Mouse (Mus musculus): ENCODE results near the gene Rbm47. TPM values are rescaled to one million over a fixed set of nuclear protein-coding genes. Genes with fewer than 3 reads are reported as not detected.
A peak's percentile ranks its signal among the peaks of the same experiment; 100 is the strongest.
"Not testable (repeated sequence)": the region's sequence is repeated elsewhere in the genome, so short reads cannot be mapped to it uniquely, and the experiment has no call there.

Gene Rbm47
- polyA plus RNA-seq, 1 experiment from 2014 or later, result 45.6 TPM

- no peak within 1 kb of the TSS for H3K9ac ChIP-seq (ENCODE audit: low read depth, low read length)
- no peaks in the 10 kb centered on the region for H3K27me3 ChIP-seq (ENCODE audit: control insufficient read depth, insufficient read depth, low read length)
- peak within 1 kb of the TSS; percentile 6; the same call in 1 of the 2 replicates for H3K27ac ChIP-seq (ENCODE audit: low read depth, low read length)
- no peaks in the 10 kb centered on the region for H3K36me3 ChIP-seq (ENCODE audit: control insufficient read depth, insufficient read depth, low read length)
- peaks cover 7% of the 10 kb centered on the region for H3K4me1 ChIP-seq (ENCODE audit: control insufficient read depth, insufficient read depth, low read length)
- no peaks in the 10 kb centered on the region for H3K9me3 ChIP-seq (ENCODE audit: control insufficient read depth, low read length)
- no peak within 1 kb of the TSS for H3K4me3 ChIP-seq (ENCODE audit: low read length)
- no peak for ATAC-seq (ENCODE audit: low FRiP score, low TSS enrichment)
- WGBS, result 68% methylated on average over 14 of the region's 14 CpGs
- H3K4me2 ChIP-seq (replicated peaks; ENCODE audit: low read depth, low read length), result no peak within 1 kb of the TSS
These were observed 168.6 kb downstream of the Rbm47 start, which contains the start of gene 9130230L23Rik for GRCm38 (mm10) chr5:66004134-66004925. TSS of gene 9130230L23Rik (minus strand) at chr5:66004285.

- Histone ChIP-seq H3K36me3 (ENCODE audit: control insufficient read depth, insufficient read depth, low read length) (no peaks in the 10 kb centered on the region), H3K4me2 (replicated peaks; ENCODE audit: low read depth, low read length) (no peak overlapping the region), H3K4me1 (ENCODE audit: control insufficient read depth, insufficient read depth, low read length) (peaks cover 7% of the 10 kb centered on the region), H3K27me3 (ENCODE audit: control insufficient read depth, insufficient read depth, low read length) (no peaks in the 10 kb centered on the region), H3K9ac (ENCODE audit: low read depth, low read length) (no peak overlapping the region), H3K27ac (ENCODE audit: low read depth, low read length) (peak overlapping the region; percentile 79; the same call in 1 of the 2 replicates), H3K9me3 (ENCODE audit: control insufficient read depth, low read length) (no peaks in the 10 kb centered on the region), H3K4me3 (ENCODE audit: low read length) (no peak overlapping the region)
- no peak for ATAC-seq (ENCODE audit: low FRiP score, low TSS enrichment)
- WGBS, result 63% methylated on average over 5 of the region's 5 CpGs
These were observed 171.7 kb downstream of the Rbm47 start for GRCm38 (mm10) chr5:66001232-66001631.

- Histone ChIP-seq H3K27ac (ENCODE audit: low read depth, low read length) (peak overlapping the region; percentile 79), H3K9me3 (ENCODE audit: control insufficient read depth, low read length) (no peaks in the 10 kb centered on the region), H3K4me3 (ENCODE audit: low read length) (no peak overlapping the region), H3K27me3 (ENCODE audit: control insufficient read depth, insufficient read depth, low read length) (no peaks in the 10 kb centered on the region), H3K4me2 (replicated peaks; ENCODE audit: low read depth, low read length) (no peak overlapping the region), H3K36me3 (ENCODE audit: control insufficient read depth, insufficient read depth, low read length) (no peaks in the 10 kb centered on the region), H3K4me1 (ENCODE audit: control insufficient read depth, insufficient read depth, low read length) (peaks cover 7% of the 10 kb centered on the region), H3K9ac (ENCODE audit: low read depth, low read length) (no peak overlapping the region)
- 12% methylated on average over 6 of the region's 6 CpGs for WGBS
- ATAC-seq (ENCODE audit: low FRiP score, low TSS enrichment), result peak; percentile 79
These were observed 172.3 kb downstream of the Rbm47 start for GRCm38 (mm10) chr5:66000567-66001125.

DNA sequence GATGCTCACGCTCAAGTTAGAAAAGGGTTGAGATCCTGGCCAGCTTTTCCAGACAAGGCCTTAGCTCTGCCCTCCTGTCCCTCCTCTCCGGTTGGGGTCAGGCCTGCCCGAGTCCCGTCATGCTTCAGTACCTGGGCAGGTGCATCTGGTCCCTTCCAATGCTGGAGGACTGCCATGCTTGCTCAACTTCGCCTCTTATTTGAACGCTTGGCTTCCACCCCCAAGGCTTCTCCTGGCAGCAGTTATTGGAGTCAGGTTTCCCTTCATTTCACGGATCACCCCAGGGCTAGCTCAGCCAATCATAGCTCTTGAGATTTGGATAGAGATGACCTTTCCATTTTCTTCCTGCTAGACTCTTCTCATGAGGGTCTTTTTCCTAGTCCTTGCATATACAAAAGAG, 172.8 kb downstream of the Rbm47 start:
- 34% methylated on average over 7 of the region's 7 CpGs for WGBS
- H3K9ac ChIP-seq (ENCODE audit: low read depth, low read length), result no peak overlapping the region
- no peak overlapping the region for H3K4me2 ChIP-seq (replicated peaks; ENCODE audit: low read depth, low read length)
- H3K27me3 ChIP-seq (ENCODE audit: control insufficient read depth, insufficient read depth, low read length), result no peaks in the 10 kb centered on the region
- H3K27ac ChIP-seq (ENCODE audit: low read depth, low read length), result peak overlapping the region; percentile 79
- no peaks in the 10 kb centered on the region for H3K36me3 ChIP-seq (ENCODE audit: control insufficient read depth, insufficient read depth, low read length)
- peaks cover 7% of the 10 kb centered on the region for H3K4me1 ChIP-seq (ENCODE audit: control insufficient read depth, insufficient read depth, low read length)
- peak; percentile 78 for ATAC-seq (ENCODE audit: low FRiP score, low TSS enrichment)
- H3K9me3 ChIP-seq (ENCODE audit: control insufficient read depth, low read length), result no peaks in the 10 kb centered on the region
- no peak overlapping the region for H3K4me3 ChIP-seq (ENCODE audit: low read length)

GRCm38 (mm10) chr5:65999106-65999505, 173.8 kb downstream of the Rbm47 start:
- Histone ChIP-seq H3K27me3 (ENCODE audit: control insufficient read depth, insufficient read depth, low read length) (no peaks in the 10 kb centered on the region), H3K9ac (ENCODE audit: low read depth, low read length) (no peak overlapping the region), H3K4me1 (ENCODE audit: control insufficient read depth, insufficient read depth, low read length) (peaks cover 7% of the 10 kb centered on the region), H3K36me3 (ENCODE audit: control insufficient read depth, insufficient read depth, low read length) (no peaks in the 10 kb centered on the region), H3K27ac (ENCODE audit: low read depth, low read length) (no peak overlapping the region), H3K4me2 (replicated peaks; ENCODE audit: low read depth, low read length) (no peak overlapping the region), H3K4me3 (ENCODE audit: low read length) (no peak overlapping the region), H3K9me3 (ENCODE audit: control insufficient read depth, low read length) (no peaks in the 10 kb centered on the region)
- ATAC-seq (ENCODE audit: low FRiP score, low TSS enrichment), result no peak
- 82% methylated on average over 7 of the region's 7 CpGs for WGBS

DNA sequence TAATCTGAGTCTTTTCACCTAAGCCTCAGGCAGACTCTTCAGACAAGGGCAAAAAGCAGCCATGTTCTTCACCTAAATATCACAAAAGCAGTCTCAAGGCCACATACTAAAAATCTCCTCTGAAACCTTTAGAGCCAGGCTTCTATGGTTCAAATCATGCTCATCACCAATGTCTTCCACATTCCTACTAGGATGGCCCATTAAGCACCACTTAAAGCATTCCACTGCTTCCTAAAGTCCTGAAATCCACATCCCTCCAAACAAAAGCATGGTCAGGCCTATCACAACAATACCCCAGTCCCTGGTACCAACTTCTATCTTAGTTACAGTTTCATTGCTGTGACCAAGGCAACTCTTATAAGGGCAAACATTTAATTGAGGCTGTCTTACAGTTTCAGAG, 175.1 kb downstream of the Rbm47 start:
- Histone ChIP-seq H3K27ac (ENCODE audit: low read depth, low read length) (no peak overlapping the region), H3K27me3 (ENCODE audit: control insufficient read depth, insufficient read depth, low read length) (no peaks in the 10 kb centered on the region), H3K4me2 (replicated peaks; ENCODE audit: low read depth, low read length) (no peak overlapping the region), H3K4me1 (ENCODE audit: control insufficient read depth, insufficient read depth, low read length) (peaks cover 7% of the 10 kb centered on the region), H3K9me3 (ENCODE audit: control insufficient read depth, low read length) (no peaks in the 10 kb centered on the region), H3K9ac (ENCODE audit: low read depth, low read length) (no peak overlapping the region), H3K4me3 (ENCODE audit: low read length) (no peak overlapping the region), H3K36me3 (ENCODE audit: control insufficient read depth, insufficient read depth, low read length) (no peaks in the 10 kb centered on the region)
- ATAC-seq (ENCODE audit: low FRiP score, low TSS enrichment), result no peak

- Histone ChIP-seq H3K4me3 (ENCODE audit: low read length) (no peak overlapping the region), H3K4me1 (ENCODE audit: control insufficient read depth, insufficient read depth, low read length) (no peaks in the 10 kb centered on the region), H3K27ac (ENCODE audit: low read depth, low read length) (no peak overlapping the region), H3K4me2 (replicated peaks; ENCODE audit: low read depth, low read length) (no peak overlapping the region), H3K9me3 (ENCODE audit: control insufficient read depth, low read length) (no peaks in the 10 kb centered on the region), H3K9ac (ENCODE audit: low read depth, low read length) (no peak overlapping the region), H3K27me3 (ENCODE audit: control insufficient read depth, insufficient read depth, low read length) (no peaks in the 10 kb centered on the region), H3K36me3 (ENCODE audit: control insufficient read depth, insufficient read depth, low read length) (no peaks in the 10 kb centered on the region)
- no peak for ATAC-seq (ENCODE audit: low FRiP score, low TSS enrichment)
- WGBS, result 61% methylated on average over 6 of the region's 6 CpGs
These were observed 178.3 kb downstream of the Rbm47 start for GRCm38 (mm10) chr5:65994643-65995042.

DNA sequence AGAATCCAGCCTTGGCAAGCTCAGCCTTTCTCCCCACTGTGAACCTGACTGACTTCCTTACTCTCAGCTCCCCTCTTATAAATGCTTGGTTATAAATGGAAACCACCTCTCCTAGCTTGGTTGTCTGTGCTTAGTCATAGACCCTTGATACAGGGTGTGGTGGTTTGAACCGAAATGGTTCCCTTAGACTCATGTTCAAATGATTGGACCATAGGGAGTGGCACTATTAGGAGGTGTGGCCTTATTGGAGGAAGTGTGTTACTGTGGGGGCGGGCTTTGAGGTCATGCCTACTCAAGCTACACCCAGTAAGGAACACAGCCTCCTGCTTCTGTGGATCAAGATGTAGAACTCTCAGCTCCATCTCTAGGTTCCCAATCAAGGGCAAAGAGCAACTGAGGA, 181.7 kb downstream of the Rbm47 start:
- Histone ChIP-seq H3K4me1 (ENCODE audit: control insufficient read depth, insufficient read depth, low read length) (no peaks in the 10 kb centered on the region), H3K4me2 (replicated peaks; ENCODE audit: low read depth, low read length) (no peak overlapping the region), H3K9ac (ENCODE audit: low read depth, low read length) (no peak overlapping the region), H3K4me3 (ENCODE audit: low read length) (no peak overlapping the region), H3K36me3 (ENCODE audit: control insufficient read depth, insufficient read depth, low read length) (no peaks in the 10 kb centered on the region), H3K27me3 (ENCODE audit: control insufficient read depth, insufficient read depth, low read length) (no peaks in the 10 kb centered on the region), H3K9me3 (ENCODE audit: control insufficient read depth, low read length) (no peaks in the 10 kb centered on the region), H3K27ac (ENCODE audit: low read depth, low read length) (no peak overlapping the region)
- WGBS, result 94% methylated on average over 2 of the region's 2 CpGs
- ATAC-seq (ENCODE audit: low FRiP score, low TSS enrichment), result no peak

DNA sequence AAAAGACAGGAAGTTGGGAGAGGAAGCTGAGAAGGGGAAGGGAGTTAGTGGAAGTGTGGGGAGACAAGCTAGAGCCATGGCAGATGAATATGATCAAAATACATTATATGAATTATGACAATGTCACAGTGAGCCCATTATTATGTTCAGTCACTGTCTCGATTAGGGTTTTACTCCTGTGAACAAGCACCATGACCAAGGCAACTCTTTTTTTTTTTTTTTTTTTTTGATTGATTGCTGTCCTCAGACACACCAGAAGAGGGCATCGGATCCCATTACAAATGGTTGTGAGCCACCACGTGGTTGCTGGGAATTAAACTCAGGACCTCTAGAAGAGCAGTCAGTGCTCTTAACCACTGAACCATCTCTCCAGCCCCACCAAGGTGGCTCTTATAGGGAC, 185.9 kb downstream of the Rbm47 start:
- not testable (repeated sequence) for H3K27ac ChIP-seq (ENCODE audit: low read depth, low read length); H3K9ac ChIP-seq (ENCODE audit: low read depth, low read length); H3K4me1 ChIP-seq (ENCODE audit: control insufficient read depth, insufficient read depth, low read length); H3K4me3 ChIP-seq (ENCODE audit: low read length); H3K36me3 ChIP-seq (ENCODE audit: control insufficient read depth, insufficient read depth, low read length); H3K4me2 ChIP-seq (replicated peaks; ENCODE audit: low read depth, low read length); ATAC-seq (ENCODE audit: low FRiP score, low TSS enrichment); H3K27me3 ChIP-seq (ENCODE audit: control insufficient read depth, insufficient read depth, low read length); H3K9me3 ChIP-seq (ENCODE audit: control insufficient read depth, low read length)
- 81% methylated on average over 3 of the region's 3 CpGs for WGBS

All from kidney, embryonic 14.5 days (tissue).